Mouse (Mus musculus) 416B (cell line): Measurements from ENCODE around the gene Ulk3.

Source experiments
- DNase-seq: peaks from one replicate; pipeline ENCODE4 v3.0.0; 2011; ENCODE audit warnings: low read depth

Gene Ulk3

GRCm38 (mm10) chr9:57589224-57590126, at the start of gene Ulk3:
Gene Ulk3 (plus strand): TSS chr9:57589452.
- DNase-seq = peak; percentile 89

GRCm38 (mm10) chr9:57539550-57539949, 49.7 kb upstream of the Ulk3 start:
- DNase-seq = no peak

- peak; percentile 75 for DNase-seq
Measured at GRCm38 (mm10) chr9:57541312-57541711, 47.9 kb upstream of the Ulk3 start.

GRCm38 (mm10) chr9:57543951-57544350, 45.3 kb upstream of the Ulk3 start:
- no peak for DNase-seq

GRCm38 (mm10) chr9:57547287-57547686, 42.0 kb upstream of the Ulk3 start:
- no peak for DNase-seq

GRCm38 (mm10) chr9:57547869-57548268, 41.4 kb upstream of the Ulk3 start:
- no peak for DNase-seq

GRCm38 (mm10) chr9:57549186-57549585, 40.1 kb upstream of the Ulk3 start:
- no peak for DNase-seq

GRCm38 (mm10) chr9:57550126-57550862, 39.0 kb upstream of the Ulk3 start:
- DNase-seq = no peak

GRCm38 (mm10) chr9:57552139-57552887, 36.9 kb upstream of the Ulk3 start, which contains the start of gene Mpi:
Gene Mpi (minus strand): TSS chr9:57552763.
- peak; percentile 67 for DNase-seq

GRCm38 (mm10) chr9:57553119-57553518, 36.1 kb upstream of the Ulk3 start:
- DNase-seq = no peak

GRCm38 (mm10) chr9:57554753-57555152, 34.5 kb upstream of the Ulk3 start:
- DNase-seq = no peak

GRCm38 (mm10) chr9:57557215-57557614, 32.0 kb upstream of the Ulk3 start:
- DNase-seq = no peak

- DNase-seq = no peak
Measured at GRCm38 (mm10) chr9:57558625-57559024, 30.6 kb upstream of the Ulk3 start.

- DNase-seq = no peak
Measured at GRCm38 (mm10) chr9:57559568-57559967, 29.7 kb upstream of the Ulk3 start.

- no peak for DNase-seq
Measured at GRCm38 (mm10) chr9:57560263-57560662, 29.0 kb upstream of the Ulk3 start.

- DNase-seq = peak; percentile 97
Measured at GRCm38 (mm10) chr9:57560861-57561710, 28.2 kb upstream of the Ulk3 start, which contains the start of gene Scamp2. Gene Scamp2 (plus strand): TSS chr9:57560943.

GRCm38 (mm10) chr9:57561711-57562099, 27.5 kb upstream of the Ulk3 start:
- peak; percentile 47 for DNase-seq

GRCm38 (mm10) chr9:57562896-57563372, 26.3 kb upstream of the Ulk3 start:
- peak; percentile 96 for DNase-seq

GRCm38 (mm10) chr9:57564609-57565008, 24.6 kb upstream of the Ulk3 start:
- DNase-seq = no peak

GRCm38 (mm10) chr9:57565741-57566221, 23.5 kb upstream of the Ulk3 start:
- peak; percentile 62 for DNase-seq

GRCm38 (mm10) chr9:57566846-57567245, 22.4 kb upstream of the Ulk3 start:
- no peak for DNase-seq
